Mouse (Mus musculus) C2C12 (cell line): ENCODE measurements around the gene Riiad1. TPM values are rescaled to one million over a fixed set of nuclear protein-coding genes. Genes with fewer than 3 reads are reported as not detected.

Experiments
- H3K27me3 ChIP-seq: one replicate; pipeline ENCODE4 v1.6.1; 2011; ENCODE audit not compliant: control insufficient read depth, insufficient read depth, insufficient read length
- H3K36me3 ChIP-seq: one replicate; pipeline ENCODE4 v1.6.1; 2011; ENCODE audit not compliant: control insufficient read depth, insufficient read depth
- H3K4me3 ChIP-seq: one replicate; pipeline ENCODE4 v1.5.1; 2011; ENCODE audit warnings: mild to moderate bottlenecking, control low read depth; ENCODE audit not compliant: poor library complexity, insufficient read depth, severe bottlenecking
- H3K79me2 ChIP-seq: one replicate; pipeline ENCODE4 v1.6.1; 2011; ENCODE audit not compliant: control insufficient read depth, insufficient read depth
- H3K79me3 ChIP-seq: one replicate; pipeline ENCODE4 v1.6.1; 2011; ENCODE audit warnings: low read depth, control low read depth
- H3ac ChIP-seq: one replicate; pipeline ENCODE3; 2011; ENCODE audit warnings: low read depth; ENCODE audit not compliant: control insufficient read depth, insufficient read length
- CEBPB ChIP-seq: IDR thresholded peaks from one replicate; pipeline ENCODE4 v1.6.1; 2011; ENCODE audit warnings: low read depth, mild to moderate bottlenecking, control low read depth, moderate library complexity
- CTCF ChIP-seq: IDR thresholded peaks from one replicate; pipeline ENCODE4 v1.5.1; 2011; ENCODE audit not compliant: control insufficient read depth, insufficient read depth, insufficient read length
- FOSL1 ChIP-seq: IDR thresholded peaks from one replicate; pipeline ENCODE4 v1.8.0; 2011; ENCODE audit warnings: mild to moderate bottlenecking, low read length; ENCODE audit not compliant: poor library complexity, insufficient read depth, severe bottlenecking
- MAX ChIP-seq: IDR thresholded peaks from one replicate; pipeline ENCODE4 v1.6.1; 2011; ENCODE audit warnings: mild to moderate bottlenecking, control low read depth
- MYOD1 ChIP-seq: IDR thresholded peaks from one replicate; pipeline ENCODE4 v1.6.1; 2011; ENCODE audit warnings: low read depth; ENCODE audit not compliant: control insufficient read depth, insufficient read length
- MYOG ChIP-seq: IDR thresholded peaks from one replicate; pipeline ENCODE4 v1.6.1; 2011; ENCODE audit not compliant: control insufficient read depth, insufficient read length; ENCODE audit errors: extremely low read depth
- USF1 ChIP-seq: IDR thresholded peaks from one replicate; pipeline ENCODE4 v1.6.1; 2011; ENCODE audit warnings: low read depth, mild to moderate bottlenecking, control low read depth, moderate library complexity
- polyA plus RNA-seq: library from polyadenylated mRNA; unstranded; fragments of >200 nt; fragmentation: generic; extraction: Trizol; gene quantifications from one replicate; pipeline ENCODE4 v1.2.1, GENCODE M21; 2012; ENCODE audit warnings: missing spikeins

The Riiad1 gene
- polyA plus RNA-seq, 1 experiment = 0.27 TPM

DNA sequence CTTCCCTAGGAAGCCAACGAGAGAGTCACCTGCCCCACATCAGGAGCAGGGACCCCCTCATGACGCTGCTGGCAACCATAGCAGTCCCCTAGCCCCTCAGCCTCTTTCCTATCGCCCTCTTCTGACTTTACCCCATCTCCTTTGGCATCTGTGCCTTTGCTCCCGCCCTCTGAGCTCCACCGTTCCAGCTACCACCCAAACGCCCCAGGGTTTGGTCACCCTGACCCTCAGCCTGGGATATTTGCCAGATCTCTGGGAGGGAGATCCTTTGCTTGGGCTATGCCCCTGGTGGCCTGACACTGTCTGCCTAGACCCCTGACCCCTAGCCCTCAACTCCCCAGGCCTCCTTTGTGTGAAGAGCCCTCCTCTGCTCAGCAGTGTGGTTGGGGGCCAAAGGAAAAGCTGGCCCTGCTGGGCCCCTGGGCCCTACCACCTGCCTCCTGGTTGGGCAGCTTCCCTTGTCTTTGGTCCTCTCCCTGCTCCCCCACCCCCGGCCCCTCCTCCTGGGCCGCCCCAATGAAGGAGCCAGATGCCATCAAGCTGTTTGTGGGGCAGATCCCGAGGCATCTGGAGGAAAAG lies 1.5 kb downstream of the Riiad1 start:
- Histone ChIP-seq H3K4me3 (no peak overlapping the region), H3K79me2 (no peaks in the 10 kb centered on the region)

DNA sequence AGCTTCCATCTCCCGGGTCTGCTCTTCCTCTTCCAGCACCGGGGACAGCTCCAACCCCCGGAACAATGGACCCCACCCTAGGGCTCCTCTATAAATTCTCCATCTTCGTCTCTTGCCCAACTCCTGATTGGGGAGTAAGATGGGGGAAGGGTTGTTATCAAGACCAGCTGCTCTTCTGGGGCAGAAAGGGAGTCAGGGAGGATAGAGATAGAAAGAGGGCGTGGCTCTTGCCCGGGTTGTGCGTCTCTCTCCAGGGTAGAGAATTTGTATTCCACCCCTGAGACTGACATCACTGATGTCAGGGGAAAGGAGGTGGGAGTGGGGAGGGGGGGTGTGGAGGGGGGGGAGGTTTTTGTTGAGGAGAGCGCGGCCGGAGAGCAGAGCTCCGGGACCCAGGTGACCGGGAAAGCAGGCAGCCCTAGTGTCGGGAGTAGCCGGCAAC lies 2.1 kb downstream of the Riiad1 start, which contains the start of gene Celf3:
Celf3 (plus strand) TSS at position 315 of the 442 bp plus-strand sequence.
- no peak for TF ChIP-seq CTCF
- no peak for TF ChIP-seq MYOD1
- TF ChIP-seq MAX = no peak
- TF ChIP-seq MYOG = no peak
- Histone ChIP-seq H3K27me3 (no peaks in the 10 kb centered on the region), H3K79me2 (no peaks in the 10 kb centered on the region), H3ac (no peak within 1 kb of the TSS), H3K4me3 (no peak within 1 kb of the TSS), H3K36me3 (no peaks in the 10 kb centered on the region), H3K79me3 (no peaks in the 10 kb centered on the region)

More for the DNA sequence above, 1.5 kb downstream of the Riiad1 start:
- Histone ChIP-seq H3K36me3 (no peaks in the 10 kb centered on the region), H3K79me3 (no peaks in the 10 kb centered on the region), H3ac (no peak overlapping the region), H3K27me3 (no peaks in the 10 kb centered on the region)
- TF ChIP-seq FOSL1 (no peak), MAX (no peak), CTCF (no peak), USF1 (no peak), MYOG (no peak), CEBPB (no peak), MYOD1 (no peak)

- Histone ChIP-seq H3K79me2 (no peaks in the 10 kb centered on the region), H3ac (no peak overlapping the region), H3K79me3 (no peaks in the 10 kb centered on the region), H3K27me3 (no peaks in the 10 kb centered on the region), H3K4me3 (no peak overlapping the region), H3K36me3 (no peaks in the 10 kb centered on the region)
- TF ChIP-seq USF1 = no peak
- no peak for TF ChIP-seq MYOG
- TF ChIP-seq FOSL1 = no peak
- no peak for TF ChIP-seq CEBPB
- no peak for TF ChIP-seq MAX
- no peak for TF ChIP-seq CTCF
- TF ChIP-seq MYOD1 = no peak
These were observed 2.7 kb downstream of the Riiad1 start for GRCm38 (mm10) chr3:94477444-94477843.

DNA sequence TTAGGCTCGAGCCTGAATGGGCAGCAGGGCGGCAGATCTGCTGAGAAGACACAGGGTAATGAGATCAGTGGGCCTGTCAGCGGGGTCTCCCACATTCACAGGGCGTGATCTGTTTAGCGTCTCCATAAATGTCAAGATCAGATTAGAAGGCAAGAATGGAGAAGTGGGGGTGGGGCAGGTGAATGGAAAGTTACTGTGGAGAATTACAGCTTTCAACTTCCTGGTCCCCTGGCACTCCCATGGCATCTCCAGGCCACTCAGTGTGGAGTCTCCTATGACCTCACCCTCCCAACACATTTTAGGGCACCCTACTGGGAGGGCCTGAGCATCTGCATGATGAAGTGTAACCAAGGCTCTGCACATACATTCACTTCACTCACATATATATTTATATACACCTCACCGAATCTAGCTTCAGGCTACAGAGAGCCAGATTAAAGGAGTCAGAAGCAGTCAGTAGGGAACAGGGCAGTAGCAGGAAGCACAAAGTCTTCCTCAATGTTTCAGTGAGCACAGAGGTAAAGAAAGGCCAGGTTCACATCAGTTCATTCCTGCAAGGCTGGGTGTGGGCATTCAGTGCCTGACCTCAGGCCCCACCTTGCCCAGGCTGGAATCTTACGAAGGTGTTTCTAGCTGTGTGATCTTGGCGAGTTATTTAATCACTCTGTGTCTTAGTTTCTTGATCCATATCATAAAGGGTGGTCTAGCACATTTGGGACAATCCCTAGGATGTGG lies 3.7 kb downstream of the Riiad1 start:
- Histone ChIP-seq H3ac (no peak overlapping the region), H3K79me3 (no peaks in the 10 kb centered on the region), H3K79me2 (no peaks in the 10 kb centered on the region), H3K27me3 (no peaks in the 10 kb centered on the region), H3K4me3 (no peak overlapping the region), H3K36me3 (no peaks in the 10 kb centered on the region)
- no peak for TF ChIP-seq CTCF
- no peak for TF ChIP-seq MYOD1
- TF ChIP-seq MYOG = no peak
- no peak for TF ChIP-seq CEBPB
- no peak for TF ChIP-seq USF1
- no peak for TF ChIP-seq MAX
- no peak for TF ChIP-seq FOSL1

DNA sequence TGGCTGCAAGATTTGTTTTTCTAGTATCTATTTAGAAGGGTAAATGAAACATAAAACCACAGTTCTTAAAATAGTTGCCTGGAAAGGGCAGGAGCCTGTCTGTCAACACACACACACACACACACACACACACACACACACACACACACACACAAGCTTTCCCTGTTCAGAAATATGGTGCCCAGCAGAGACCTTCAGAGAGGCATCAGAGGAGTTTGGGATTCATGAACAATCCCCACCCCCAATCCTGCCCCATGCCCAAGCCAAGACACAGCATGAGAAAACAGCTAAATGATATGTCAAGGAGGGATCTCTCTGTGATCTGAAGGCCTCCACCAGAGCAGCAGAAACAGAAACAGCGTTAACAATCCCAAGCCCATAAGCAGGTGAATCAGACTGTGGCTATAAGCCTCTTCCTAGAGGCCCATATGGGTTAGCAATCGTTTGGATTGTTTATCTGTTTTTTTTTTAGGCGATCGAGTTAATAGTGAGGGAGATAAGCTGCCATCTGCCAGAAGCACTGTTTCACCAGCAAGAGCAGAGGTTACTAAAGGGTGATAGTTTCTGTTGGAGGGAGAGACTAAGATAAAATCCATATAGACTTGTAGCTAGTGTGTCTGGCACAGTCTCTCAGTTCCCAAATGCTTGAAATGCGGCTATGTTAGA lies 6.4 kb downstream of the Riiad1 start:
- no peak overlapping the region for H3K4me3 ChIP-seq
- TF ChIP-seq CEBPB (no peak), MAX (no peak), FOSL1 (no peak), CTCF (no peak), MYOD1 (no peak), MYOG (no peak), USF1 (no peak)
- no peaks in the 10 kb centered on the region for H3K79me2 ChIP-seq
- H3K36me3 ChIP-seq = no peaks in the 10 kb centered on the region
- H3K79me3 ChIP-seq = no peaks in the 10 kb centered on the region
- no peak overlapping the region for H3ac ChIP-seq
- H3K27me3 ChIP-seq = peaks cover 3% of the 10 kb centered on the region
